Mouse (Mus musculus) CH12.LX (cell line): Measurements from ENCODE around the gene Tktl1. TPM values are rescaled to one million over a fixed set of nuclear protein-coding genes. Genes with fewer than 3 reads are reported as not detected.

Experiments used
- DNase-seq: peaks from one replicate; pipeline ENCODE4 v3.0.0-alpha.2; 2013; ENCODE audit errors: extremely low read depth
- H3K27ac ChIP-seq: 2 replicates; pipeline ENCODE4 v1.5.1; 2012; ENCODE audit warnings: low read depth, mild to moderate bottlenecking, control low read depth, moderate library complexity; ENCODE audit not compliant: insufficient read depth
- H3K27me3 ChIP-seq: replicated peaks from 2 replicates; pipeline ENCODE3; 2012; ENCODE audit warnings: inconsistent platforms
- H3K36me3 ChIP-seq, 2 experiments: replicated peaks in 1 of 2; 2 replicates each; pipeline versions ENCODE3 to v1.6.1; 2012; ENCODE audit warnings: inconsistent platforms in 1 of 2, low read length in 1 of 2, mild to moderate bottlenecking in 1 of 2, mixed read lengths in 1 of 2, moderate library complexity in 1 of 2; ENCODE audit not compliant: control insufficient read depth in 1 of 2, insufficient read depth in 1 of 2
- H3K4me1 ChIP-seq, 2 experiments: 2 replicates each; pipeline ENCODE4 v1.6.1; 2012; ENCODE audit warnings: inconsistent platforms in 1 of 2, moderate library complexity in 1 of 2; ENCODE audit not compliant: insufficient read depth in 2 of 2, control insufficient read depth in 1 of 2
- H3K4me2 ChIP-seq: 2 replicates; pipeline ENCODE4 v1.6.1; 2012; ENCODE audit warnings: low read depth, mild to moderate bottlenecking, control low read depth; ENCODE audit not compliant: poor library complexity, insufficient read depth, severe bottlenecking
- H3K4me3 ChIP-seq, 3 experiments: fragments of 150-350 bp in 1 of 3; sonication (generic) in 1 of 3; replicated peaks in 1 of 3; 2 replicates each; pipeline versions ENCODE3 to v1.5.1; 2011 to 2012; ENCODE audit warnings: low read depth in 2 of 3, low read length in 2 of 3, mild to moderate bottlenecking in 2 of 3, moderate library complexity in 2 of 3, control low read depth in 1 of 3, improper control_type of control experiment in 1 of 3, inconsistent platforms in 1 of 3, mixed read lengths in 1 of 3; ENCODE audit not compliant: poor library complexity in 1 of 3
- H3K79me2 ChIP-seq: replicated peaks from 2 replicates; pipeline ENCODE4 v1.6.1; 2012; ENCODE audit warnings: mild to moderate bottlenecking, moderate library complexity; ENCODE audit not compliant: control insufficient read depth, poor library complexity, insufficient read depth, severe bottlenecking; ENCODE audit errors: extremely low read depth
- H3K9ac ChIP-seq: 2 replicates; pipeline ENCODE4 v1.6.1; 2012; ENCODE audit warnings: low read depth, mild to moderate bottlenecking, control low read depth, moderate library complexity; ENCODE audit not compliant: insufficient read depth
- H3K9me3 ChIP-seq: replicated peaks from 2 replicates; pipeline ENCODE3; 2012; ENCODE audit warnings: low read length, inconsistent platforms, mixed read lengths
- CTCF ChIP-seq, 2 experiments: IDR thresholded peaks in 1 of 2; conservative IDR thresholded peaks in 1 of 2; 2 replicates each; pipeline ENCODE4 v1.5.1; 2011 to 2012; ENCODE audit warnings: low read depth in 2 of 2, low read length in 2 of 2, improper control_type of control experiment in 1 of 2, inconsistent platforms in 1 of 2, mild to moderate bottlenecking in 1 of 2, moderate library complexity in 1 of 2
- ETS1 ChIP-seq: conservative IDR thresholded peaks from 2 replicates; pipeline ENCODE4 v1.6.1; 2012; ENCODE audit warnings: low read depth, mild to moderate bottlenecking, inconsistent platforms, low read length, improper control_type of control experiment, moderate library complexity
- GABPA ChIP-seq: IDR thresholded peaks from 2 replicates; pipeline ENCODE4 v1.6.1; 2012; ENCODE audit warnings: low read depth, low read length, improper control_type of control experiment, inconsistent platforms; ENCODE audit not compliant: insufficient replicate concordance
- HCFC1 ChIP-seq: IDR thresholded peaks from 2 replicates; pipeline ENCODE4 v1.6.1; 2012; ENCODE audit warnings: low read depth, mild to moderate bottlenecking, inconsistent platforms, low read length, improper control_type of control experiment
- JUN ChIP-seq: IDR thresholded peaks from 2 replicates; pipeline ENCODE4 v1.6.1; 2011; ENCODE audit warnings: low read depth, mild to moderate bottlenecking, low read length, improper control_type of control experiment, moderate library complexity; ENCODE audit not compliant: insufficient read depth
- JUND ChIP-seq: conservative IDR thresholded peaks from 2 replicates; pipeline ENCODE4 v1.6.1; 2011; ENCODE audit warnings: low read depth, low read length, improper control_type of control experiment
- MAFK ChIP-seq: IDR thresholded peaks from 2 replicates; pipeline ENCODE4 v1.6.1; 2011; ENCODE audit warnings: low read length, improper control_type of control experiment; ENCODE audit not compliant: insufficient replicate concordance
- MAX ChIP-seq: IDR thresholded peaks from 2 replicates; pipeline ENCODE4 v1.6.1; 2011; ENCODE audit warnings: low read length, improper control_type of control experiment
- MAZ ChIP-seq: IDR thresholded peaks from 2 replicates; pipeline ENCODE4 v1.6.1; 2012; ENCODE audit warnings: low read depth, mild to moderate bottlenecking, inconsistent platforms, low read length, improper control_type of control experiment, moderate library complexity
- MEF2A ChIP-seq: IDR thresholded peaks from 2 replicates; pipeline ENCODE4 v1.6.1; 2014; ENCODE audit warnings: low read depth, mild to moderate bottlenecking, inconsistent platforms, low read length, improper control_type of control experiment, borderline replicate concordance
- MXI1 ChIP-seq: IDR thresholded peaks from 2 replicates; pipeline ENCODE4 v1.6.1; 2011; ENCODE audit warnings: mild to moderate bottlenecking, low read depth, low read length, improper control_type of control experiment
- NELFE ChIP-seq: IDR thresholded peaks from 2 replicates; pipeline ENCODE4 v1.6.1; 2011; ENCODE audit warnings: low read depth, low read length, improper control_type of control experiment
- POLR2A ChIP-seq: IDR thresholded peaks from 2 replicates; pipeline ENCODE4 v1.6.1; 2011; ENCODE audit warnings: low read depth, mild to moderate bottlenecking, improper control_type of control experiment, low read length
- POLR2AphosphoS2 ChIP-seq: IDR thresholded peaks from 2 replicates; pipeline ENCODE4 v1.6.1; 2011; ENCODE audit warnings: low read depth, low read length, improper control_type of control experiment
- RAD21 ChIP-seq: IDR thresholded peaks from 2 replicates; pipeline ENCODE4 v1.6.1; 2011; ENCODE audit warnings: low read depth, mild to moderate bottlenecking, low read length, improper control_type of control experiment, moderate library complexity
- RCOR1 ChIP-seq: conservative IDR thresholded peaks from 2 replicates; pipeline ENCODE4 v1.6.1; 2012; ENCODE audit warnings: low read depth, mild to moderate bottlenecking, inconsistent platforms, low read length, improper control_type of control experiment
- SMC3 ChIP-seq: IDR thresholded peaks from 2 replicates; pipeline ENCODE4 v1.6.1; 2011; ENCODE audit warnings: low read depth, low read length, improper control_type of control experiment
- TBP ChIP-seq: conservative IDR thresholded peaks from 2 replicates; pipeline ENCODE4 v1.6.1; 2011; ENCODE audit warnings: low read depth, low read length, improper control_type of control experiment
- USF2 ChIP-seq: conservative IDR thresholded peaks from 2 replicates; pipeline ENCODE4 v1.6.1; 2011; ENCODE audit warnings: low read depth, low read length, improper control_type of control experiment
- ZMIZ1 ChIP-seq: IDR thresholded peaks from 2 replicates; pipeline ENCODE4 v1.6.1; 2012; ENCODE audit warnings: low read depth, mild to moderate bottlenecking, inconsistent platforms, low read length, improper control_type of control experiment
- ZNF384 ChIP-seq: IDR thresholded peaks from 2 replicates; pipeline ENCODE4 v1.6.1; 2012; ENCODE audit warnings: low read depth, low read length, improper control_type of control experiment, inconsistent platforms
- dilution Hi-C: fragments of 300-500 bp; cut with MboI; formaldehyde crosslinking; loops from 2 replicates; pipeline ENCODE4 v1.14.3; 2020; ENCODE audit warnings: low sequenced_read_pairs; ENCODE audit not compliant: extremely low pct_unique_long_range_greater_than_20kb, extremely low pct_ligation_motif_present
- in situ Hi-C: fragments of 300-500 bp; cut with MboI; formaldehyde crosslinking; loops from 3 replicates; pipeline ENCODE4 v1.14.3; 2019; ENCODE audit warnings: low sequenced_read_pairs, low pct_ligation_motif_present, low pct_unique_long_range_greater_than_20kb, mixed read lengths
- polyA plus RNA-seq: library from polyadenylated mRNA; unstranded; fragments of >175 nt; gene quantifications from 2 replicates; pipeline ENCODE4 v1.2.1, GENCODE M21; 2012; ENCODE audit warnings: low read depth; ENCODE audit not compliant: insufficient read length
- total RNA-seq, 2 experiments: library from RNA; depleted of rRNA; stranded (reverse); fragments of 300-350 nt in 1 of 2; fragments of >200 nt in 1 of 2; gene quantifications; 2 replicates each; pipeline ENCODE4 v1.2.3; 2012 to 2014

Gene Tktl1
- total and polyA plus RNA-seq, 3 experiments, result not detected

- dilution Hi-C loops (no loop called here), in situ Hi-C loops (loop anchor here (5.0 to 10.0 kb wide), 2 partner anchors 122 to 166 kb away; partner anchors contain the start of gene Opn1mw)
- peak; percentile 53 for DNase-seq
- Histone ChIP-seq H3K4me2 (peak overlapping the region; percentile 50), H3K27ac (peak overlapping the region; percentile 42; the same call in 1 of the 2 replicates), H3K79me2 (peaks cover 13% of the 10 kb centered on the region; the same call in 1 of the 2 replicates), H3K27me3 (no peaks in the 10 kb centered on the region), H3K9me3 (no peaks in the 10 kb centered on the region), H3K4me3 (peak overlapping the region; percentile 44 to 62 (median 46)), H3K36me3 (peaks cover 11 to 15% of the 10 kb centered on the region in 2 experiments), H3K9ac (peak overlapping the region; percentile 53; the same call in 1 of the 2 replicates)
- TF ChIP-seq ZNF384, result no peak
- no peak for TF ChIP-seq GABPA
- no peak for TF ChIP-seq RCOR1
- no peak for TF ChIP-seq RAD21
- no peak for TF ChIP-seq ZMIZ1
- no peak for TF ChIP-seq POLR2A
- TF ChIP-seq JUN, result no peak
- no peak for TF ChIP-seq ETS1
- TF ChIP-seq MXI1, result no peak
- no peak for TF ChIP-seq JUND
- TF ChIP-seq MAFK, result no peak
- no peak for TF ChIP-seq MAX
- TF ChIP-seq, all 38 proteins: peak for 0
- peaks cover 4 to 24% of the 10 kb centered on the region in 2 experiments; a peak in 3 of 4 replicates for H3K4me1 ChIP-seq
Measured at GRCm38 (mm10) chrX:74246693-74247092, 69.6 kb downstream of the Tktl1 start.

- H3K27ac ChIP-seq, result no peak overlapping the region
Measured at GRCm38 (mm10) chrX:74248651-74249050, 71.6 kb downstream of the Tktl1 start.

More at GRCm38 (mm10) chrX:74248651-74249050, 71.6 kb downstream of the Tktl1 start:
- H3K27me3 ChIP-seq, result no peaks in the 10 kb centered on the region
- H3K4me1 ChIP-seq, result peaks cover 5 to 21% of the 10 kb centered on the region in 2 experiments; a peak in 3 of 4 replicates
- in situ Hi-C loops (loop anchor here (5.0 to 10.0 kb wide), 2 partner anchors 124 to 164 kb away; partner anchors contain the start of gene Opn1mw), dilution Hi-C loops (no loop called here)
- peak; percentile 56 for DNase-seq
- peak overlapping the region; percentile 90 for H3K4me2 ChIP-seq
- TF ChIP-seq HCFC1 (no peak), NELFE (0 out of 2 replicates have a peak, but pooled peaks have one; percentile 33), USF2 (no peak), TBP (no peak), RAD21 (peak; percentile 57), ETS1 (no peak), MAZ (0 out of 2 replicates have a peak, but pooled peaks have one; percentile 48), CTCF (conservative IDR thresholded peaks at IDR 0.05 in 1 of 2, IDR thresholded peaks at IDR 0.05 in 1 of 2; ENCODE audit: low read depth in 2 of 2, low read length in 2 of 2) (peak; percentile 22 to 67; a peak in 3 of 4 replicates), SMC3 (peak; percentile 62), MEF2A (no peak), POLR2AphosphoS2 (no peak)
- no peaks in the 10 kb centered on the region for H3K9me3 ChIP-seq
- H3K79me2 ChIP-seq, result peaks cover 13% of the 10 kb centered on the region; the same call in 1 of the 2 replicates
- H3K9ac ChIP-seq, result no peak overlapping the region
- no peaks in the 10 kb centered on the region for H3K36me3 ChIP-seq
- H3K4me3 ChIP-seq, result no peak overlapping the region
